Mouse (Mus musculus): Measurements from ENCODE around the gene Gm17428. TPM values are rescaled to one million over a fixed set of nuclear protein-coding genes. Genes with fewer than 3 reads are reported as not detected.
"Not testable (repeated sequence)": the region's sequence is repeated elsewhere in the genome, so short reads cannot be mapped to it uniquely, and the experiment has no call there.

The Gm17428 gene
- polyA plus RNA-seq, 1 experiment from 2014 or later: not detected

- TF ChIP-seq CTCF (IDR thresholded peaks at IDR 0.05; ENCODE audit: low read depth): no peak
- Histone ChIP-seq H3K36me3 (ENCODE audit: insufficient read depth) (no peaks in the 10 kb centered on the region), H3K9ac (no peak overlapping the region), H3K27ac (ENCODE audit: low read depth) (no peak overlapping the region), H3K4me3 (ENCODE audit: low read depth, low read length) (no peak overlapping the region), H3K27me3 (ENCODE audit: insufficient read depth, low read length) (no peaks in the 10 kb centered on the region), H3K4me2 (no peak overlapping the region), H3K4me1 (ENCODE audit: insufficient read depth) (no peaks in the 10 kb centered on the region), H3K9me3 (ENCODE audit: low read depth, low read length) (no peaks in the 10 kb centered on the region)
- DNase-seq (no peak), ATAC-seq (ENCODE audit: insufficient read depth) (no peak)
- 86% methylated on average over 8 of the region's 8 CpGs for WGBS
These were observed 23.0 kb upstream of the Gm17428 start for GRCm38 (mm10) chr14:54953664-54954206.

DNA sequence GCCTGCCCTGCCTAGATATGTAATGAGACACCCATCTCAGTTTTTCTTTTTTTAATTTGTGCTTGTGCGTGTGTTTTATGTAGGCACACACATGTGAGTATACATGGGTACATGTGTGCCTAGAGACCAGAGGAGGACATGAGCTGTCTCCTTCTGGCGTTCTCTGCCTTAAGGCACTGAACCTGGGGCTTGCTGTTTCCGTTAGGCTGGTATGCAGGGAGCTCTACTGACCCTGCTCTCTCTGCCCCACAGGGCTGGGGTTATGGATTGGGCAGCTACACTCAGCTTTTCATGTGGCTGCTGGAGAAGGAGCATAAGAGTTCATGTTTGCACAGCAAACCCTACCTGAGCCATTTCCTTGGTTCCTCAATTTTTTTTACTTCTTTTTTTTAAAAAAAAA lies 22.3 kb upstream of the Gm17428 start:
- Histone ChIP-seq H3K36me3 (ENCODE audit: insufficient read depth) (no peaks in the 10 kb centered on the region), H3K27me3 (ENCODE audit: insufficient read depth, low read length) (no peaks in the 10 kb centered on the region), H3K27ac (ENCODE audit: low read depth) (no peak overlapping the region), H3K4me3 (ENCODE audit: low read depth, low read length) (no peak overlapping the region), H3K4me1 (ENCODE audit: insufficient read depth) (no peaks in the 10 kb centered on the region), H3K9ac (no peak overlapping the region), H3K4me2 (no peak overlapping the region), H3K9me3 (ENCODE audit: low read depth, low read length) (no peaks in the 10 kb centered on the region)
- no peak for DNase-seq
- 67% methylated on average over 3 of the region's 3 CpGs for WGBS
- no peak for ATAC-seq (ENCODE audit: insufficient read depth)
- TF ChIP-seq CTCF (IDR thresholded peaks at IDR 0.05; ENCODE audit: low read depth): no peak

- TF ChIP-seq CTCF (IDR thresholded peaks at IDR 0.05; ENCODE audit: low read depth): no peak
- Histone ChIP-seq H3K4me2 (no peak overlapping the region), H3K9me3 (ENCODE audit: low read depth, low read length) (no peaks in the 10 kb centered on the region), H3K4me3 (ENCODE audit: low read depth, low read length) (no peak overlapping the region), H3K27ac (ENCODE audit: low read depth) (no peak overlapping the region), H3K27me3 (ENCODE audit: insufficient read depth, low read length) (no peaks in the 10 kb centered on the region), H3K9ac (no peak overlapping the region), H3K4me1 (ENCODE audit: insufficient read depth) (no peaks in the 10 kb centered on the region), H3K36me3 (ENCODE audit: insufficient read depth) (no peaks in the 10 kb centered on the region)
- no peak for DNase-seq
- ATAC-seq (ENCODE audit: insufficient read depth): no peak
- whole genome bisulfite sequencing: 73% methylated on average over 3 of the region's 3 CpGs
These were observed 21.3 kb upstream of the Gm17428 start for GRCm38 (mm10) chr14:54955481-54955880.

DNA sequence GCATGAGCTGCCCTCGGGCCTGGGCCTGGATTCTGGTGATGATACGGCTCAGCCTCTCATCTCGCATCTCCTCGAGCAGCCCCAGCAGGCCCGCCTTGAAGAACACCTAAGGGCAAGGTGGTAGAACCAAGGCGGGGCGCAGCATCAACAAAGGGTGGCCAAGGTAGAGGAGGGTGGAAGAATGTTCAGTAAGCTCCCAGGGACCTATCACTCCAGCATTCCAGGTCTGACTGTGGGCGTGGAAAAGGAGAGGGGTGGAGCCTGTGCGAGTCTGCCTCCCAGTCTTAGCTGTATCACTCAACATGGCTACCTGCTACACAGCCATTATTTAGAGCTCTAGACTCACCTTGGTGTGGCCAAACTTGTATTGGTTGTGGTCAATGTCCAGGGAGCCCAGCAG lies 20.2 kb upstream of the Gm17428 start:
- Histone ChIP-seq H3K9me3 (ENCODE audit: low read depth, low read length) (no peaks in the 10 kb centered on the region), H3K36me3 (ENCODE audit: insufficient read depth) (no peaks in the 10 kb centered on the region), H3K27me3 (ENCODE audit: insufficient read depth, low read length) (no peaks in the 10 kb centered on the region), H3K9ac (no peak overlapping the region), H3K4me3 (ENCODE audit: low read depth, low read length) (no peak overlapping the region), H3K4me1 (ENCODE audit: insufficient read depth) (no peaks in the 10 kb centered on the region), H3K27ac (ENCODE audit: low read depth) (no peak overlapping the region), H3K4me2 (no peak overlapping the region; the same call in 1 of the 2 replicates)
- TF ChIP-seq CTCF (IDR thresholded peaks at IDR 0.05; ENCODE audit: low read depth): no peak
- no peak for ATAC-seq (ENCODE audit: insufficient read depth)
- WGBS: 81% methylated on average over 9 of the region's 9 CpGs
- no peak for DNase-seq

GRCm38 (mm10) chr14:54958503-54958902 lies 18.2 kb upstream of the Gm17428 start:
- H3K9ac ChIP-seq: no peak overlapping the region
- 68% methylated on average over 4 of the region's 4 CpGs for WGBS
- no peaks in the 10 kb centered on the region for H3K27me3 ChIP-seq (ENCODE audit: insufficient read depth, low read length)
- no peaks in the 10 kb centered on the region for H3K4me1 ChIP-seq (ENCODE audit: insufficient read depth)
- ATAC-seq (ENCODE audit: insufficient read depth) (no peak), DNase-seq (no peak)
- no peak overlapping the region for H3K4me2 ChIP-seq
- TF ChIP-seq CTCF (IDR thresholded peaks at IDR 0.05; ENCODE audit: low read depth): no peak
- no peaks in the 10 kb centered on the region for H3K36me3 ChIP-seq (ENCODE audit: insufficient read depth)
- no peaks in the 10 kb centered on the region for H3K9me3 ChIP-seq (ENCODE audit: low read depth, low read length)
- H3K4me3 ChIP-seq (ENCODE audit: low read depth, low read length): no peak overlapping the region
- H3K27ac ChIP-seq (ENCODE audit: low read depth): no peak overlapping the region

GRCm38 (mm10) chr14:54959197-54959596 lies 17.5 kb upstream of the Gm17428 start:
- ATAC-seq (ENCODE audit: insufficient read depth): no peak
- TF ChIP-seq CTCF (IDR thresholded peaks at IDR 0.05; ENCODE audit: low read depth): no peak
- Histone ChIP-seq H3K4me3 (ENCODE audit: low read depth, low read length) (no peak overlapping the region), H3K4me1 (ENCODE audit: insufficient read depth) (no peaks in the 10 kb centered on the region), H3K9me3 (ENCODE audit: low read depth, low read length) (no peaks in the 10 kb centered on the region), H3K27ac (ENCODE audit: low read depth) (no peak overlapping the region), H3K4me2 (no peak overlapping the region), H3K36me3 (ENCODE audit: insufficient read depth) (no peaks in the 10 kb centered on the region), H3K9ac (no peak overlapping the region), H3K27me3 (ENCODE audit: insufficient read depth, low read length) (no peaks in the 10 kb centered on the region)
- DNase-seq: no peak
- 82% methylated on average over 3 of the region's 3 CpGs for WGBS

- not testable (repeated sequence) for H3K27ac ChIP-seq (ENCODE audit: low read depth); H3K4me1 ChIP-seq (ENCODE audit: insufficient read depth); DNase-seq; ATAC-seq (ENCODE audit: insufficient read depth); H3K4me3 ChIP-seq (ENCODE audit: low read depth, low read length); H3K27me3 ChIP-seq (ENCODE audit: insufficient read depth, low read length); H3K36me3 ChIP-seq (ENCODE audit: insufficient read depth); H3K9ac ChIP-seq; H3K9me3 ChIP-seq (ENCODE audit: low read depth, low read length); H3K4me2 ChIP-seq
- 87% methylated on average over 12 of the region's 12 CpGs for WGBS
These were observed 16.7 kb upstream of the Gm17428 start for GRCm38 (mm10) chr14:54959853-54960613.

All from lung, embryonic 14.5 days (tissue).